Mouse (Mus musculus): ENCODE measurements around the gene Cct6b. TPM values are rescaled to one million over a fixed set of nuclear protein-coding genes. Genes with fewer than 3 reads are reported as not detected.
"Not testable (repeated sequence)": the region's sequence is repeated elsewhere in the genome, so short reads cannot be mapped to it uniquely, and the experiment has no call there.

The Cct6b gene
- polyA plus RNA-seq, 1 experiment from 2014 or later, result 0.19 TPM

DNA sequence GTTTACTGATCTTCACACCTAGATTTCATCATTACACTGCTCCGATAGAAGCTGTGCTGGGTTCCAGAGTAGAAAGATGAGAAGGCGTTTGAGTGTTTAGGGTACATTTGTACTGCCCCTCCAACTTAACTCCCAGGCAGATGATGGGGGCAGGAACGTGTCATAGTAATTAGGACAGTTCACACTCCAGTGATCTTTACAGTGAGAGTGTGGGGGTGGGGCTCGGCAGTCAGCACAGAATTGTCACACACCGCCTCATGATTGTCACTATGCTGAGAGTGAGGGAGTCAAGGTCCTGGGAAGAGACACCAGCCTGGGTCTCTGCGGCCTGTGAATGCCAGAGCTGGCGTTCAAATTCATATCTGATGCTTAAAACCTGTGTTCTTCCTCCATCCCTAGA is 68.2 kb downstream of the Cct6b start:
- H3K9ac ChIP-seq, result no peak overlapping the region
- H3K4me3 ChIP-seq, result no peak overlapping the region
- no peaks in the 10 kb centered on the region for H3K9me3 ChIP-seq (replicated peaks)
- no peak for ATAC-seq
- H3K27me3 ChIP-seq (replicated peaks), result no peaks in the 10 kb centered on the region
- 56% methylated on average over 7 of the region's 7 CpGs for WGBS (ENCODE audit: insufficient replicate concordance)
- no peak overlapping the region for H3K4me2 ChIP-seq
- H3K4me1 ChIP-seq, result no peaks in the 10 kb centered on the region
- no peak overlapping the region for H3K27ac ChIP-seq
- H3K36me3 ChIP-seq, result no peaks in the 10 kb centered on the region

DNA sequence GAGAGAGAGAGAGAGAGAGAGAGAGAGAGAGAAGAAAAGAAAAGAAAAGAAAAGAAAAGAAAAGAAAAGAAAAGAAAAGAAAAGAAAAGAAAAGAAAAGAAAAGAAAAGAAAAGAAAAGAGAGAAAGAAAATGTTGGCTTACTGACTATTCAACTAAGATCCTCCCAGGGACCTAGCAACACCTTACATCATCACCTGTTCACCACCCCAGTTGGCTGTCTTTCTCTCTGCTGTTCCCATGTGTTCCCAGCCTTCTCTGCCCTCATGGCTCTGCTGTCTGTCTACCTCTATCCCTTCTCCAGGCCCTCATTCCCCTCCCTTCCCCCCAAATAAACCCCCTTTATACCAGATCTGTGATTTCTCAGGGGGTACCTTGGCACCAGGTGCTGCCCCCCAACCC is 69.2 kb downstream of the Cct6b start:
- H3K4me3 ChIP-seq; H3K36me3 ChIP-seq; H3K9ac ChIP-seq; H3K4me2 ChIP-seq; ATAC-seq; H3K9me3 ChIP-seq (replicated peaks); H3K27me3 ChIP-seq (replicated peaks); H3K4me1 ChIP-seq; H3K27ac ChIP-seq: not testable (repeated sequence)

DNA sequence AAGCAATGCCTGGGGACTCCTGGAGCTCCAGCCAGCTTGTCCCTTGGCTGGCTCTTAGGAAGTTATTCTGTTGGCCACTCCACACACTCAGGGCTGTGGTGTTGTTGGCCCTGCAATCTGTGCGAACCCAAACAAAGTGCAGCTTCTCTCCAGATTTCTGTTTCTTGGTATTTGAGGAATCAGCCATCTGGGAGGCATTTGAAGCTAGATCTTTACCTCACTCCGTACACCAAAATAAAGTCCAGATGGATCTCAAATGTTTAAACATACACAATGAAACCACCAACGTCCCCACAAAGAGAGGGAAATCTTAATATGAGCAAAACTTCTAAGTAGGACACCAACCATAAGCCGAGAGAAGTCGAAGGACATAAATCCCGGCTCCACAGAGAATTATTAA is 71.5 kb downstream of the Cct6b start:
- Histone ChIP-seq H3K27me3 (replicated peaks) (no peaks in the 10 kb centered on the region; the same call in 1 of the 2 replicates), H3K9ac (no peak overlapping the region), H3K27ac (no peak overlapping the region), H3K4me1 (no peaks in the 10 kb centered on the region), H3K4me3 (no peak overlapping the region), H3K4me2 (no peak overlapping the region), H3K9me3 (replicated peaks) (no peaks in the 10 kb centered on the region), H3K36me3 (no peaks in the 10 kb centered on the region)
- 64% methylated on average over 6 of the region's 6 CpGs for WGBS (ENCODE audit: insufficient replicate concordance)
- ATAC-seq, result no peak

DNA sequence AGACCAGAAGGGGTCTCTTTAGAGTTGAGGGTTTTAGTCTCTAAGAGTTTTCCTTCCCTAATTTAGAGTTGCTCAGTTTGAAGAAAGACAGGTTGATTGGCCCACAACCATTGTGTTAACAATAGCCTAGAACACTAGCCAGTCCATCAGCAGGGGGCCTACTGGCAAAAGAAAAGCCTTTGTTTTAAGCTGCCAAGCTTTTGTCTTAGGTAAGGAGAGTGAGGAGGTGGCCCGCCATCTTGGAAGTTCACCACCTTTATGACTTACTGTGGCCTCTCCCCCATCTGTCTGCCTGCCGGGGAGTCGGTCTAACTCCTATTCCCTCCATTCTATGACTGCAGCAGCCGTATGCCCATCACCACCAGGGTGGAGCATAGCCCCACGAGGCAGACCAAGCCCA is 73.6 kb downstream of the Cct6b start:
- Histone ChIP-seq H3K27ac (no peak overlapping the region), H3K9ac (no peak overlapping the region), H3K4me2 (no peak overlapping the region), H3K27me3 (replicated peaks) (no peaks in the 10 kb centered on the region; the same call in 1 of the 2 replicates), H3K4me3 (no peak overlapping the region), H3K36me3 (no peaks in the 10 kb centered on the region), H3K9me3 (replicated peaks) (no peaks in the 10 kb centered on the region), H3K4me1 (no peaks in the 10 kb centered on the region)
- no peak for ATAC-seq
- 55% methylated on average over 5 of the region's 5 CpGs for WGBS (ENCODE audit: insufficient replicate concordance)

DNA sequence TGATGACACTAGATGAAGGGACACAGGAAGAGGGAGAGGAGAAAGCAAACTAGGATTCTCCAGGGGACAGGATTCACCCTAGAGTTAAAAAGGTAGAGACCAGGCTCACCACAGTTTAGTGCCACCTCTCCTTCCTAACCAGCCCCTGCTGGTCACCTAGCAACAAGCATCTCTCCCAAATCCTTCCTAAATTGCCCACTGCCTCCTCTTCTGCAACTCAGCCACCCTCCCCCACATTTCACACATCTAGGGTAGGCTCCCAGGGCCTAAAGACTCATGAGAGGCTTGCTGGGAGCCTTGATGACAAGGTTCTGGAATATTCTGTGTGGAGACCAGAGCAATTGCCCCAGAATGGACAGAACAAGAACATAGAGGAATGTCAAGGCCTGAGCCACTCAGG is 76.5 kb downstream of the Cct6b start:
- Histone ChIP-seq H3K9ac (no peak overlapping the region), H3K9me3 (replicated peaks) (no peaks in the 10 kb centered on the region), H3K36me3 (no peaks in the 10 kb centered on the region), H3K4me2 (no peak overlapping the region), H3K27me3 (replicated peaks) (peaks cover under 1% of the 10 kb centered on the region; the same call in 1 of the 2 replicates), H3K4me1 (no peaks in the 10 kb centered on the region), H3K27ac (no peak overlapping the region), H3K4me3 (no peak overlapping the region)
- no peak for ATAC-seq

DNA sequence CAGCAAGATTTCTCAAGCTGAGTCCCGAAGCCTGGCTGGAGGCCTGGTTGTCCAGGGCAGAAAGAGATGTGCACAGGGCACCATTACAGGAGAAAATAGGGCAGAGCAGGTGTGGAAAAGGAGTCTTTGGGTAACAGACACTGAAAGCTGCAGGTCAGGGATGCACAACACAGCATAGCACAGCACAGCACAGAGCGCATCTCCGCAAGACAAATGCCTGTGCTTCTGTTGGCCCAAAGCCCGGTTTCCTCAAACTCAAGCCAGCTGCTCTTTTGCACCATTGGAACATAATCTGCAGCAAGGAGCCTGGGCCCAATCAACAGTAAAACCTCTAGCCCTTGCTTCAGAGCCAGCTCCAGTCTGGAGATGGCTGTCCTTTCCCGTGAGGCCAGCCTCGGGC is 79.4 kb downstream of the Cct6b start:
- whole genome bisulfite sequencing (ENCODE audit: insufficient replicate concordance), result 75% methylated on average over 6 of the region's 6 CpGs
- Histone ChIP-seq H3K9ac (no peak overlapping the region), H3K4me1 (no peaks in the 10 kb centered on the region), H3K27me3 (replicated peaks) (peaks cover 6% of the 10 kb centered on the region; the same call in 1 of the 2 replicates), H3K9me3 (replicated peaks) (no peaks in the 10 kb centered on the region), H3K27ac (no peak overlapping the region), H3K4me2 (no peak overlapping the region), H3K36me3 (no peaks in the 10 kb centered on the region), H3K4me3 (no peak overlapping the region)
- no peak for ATAC-seq

DNA sequence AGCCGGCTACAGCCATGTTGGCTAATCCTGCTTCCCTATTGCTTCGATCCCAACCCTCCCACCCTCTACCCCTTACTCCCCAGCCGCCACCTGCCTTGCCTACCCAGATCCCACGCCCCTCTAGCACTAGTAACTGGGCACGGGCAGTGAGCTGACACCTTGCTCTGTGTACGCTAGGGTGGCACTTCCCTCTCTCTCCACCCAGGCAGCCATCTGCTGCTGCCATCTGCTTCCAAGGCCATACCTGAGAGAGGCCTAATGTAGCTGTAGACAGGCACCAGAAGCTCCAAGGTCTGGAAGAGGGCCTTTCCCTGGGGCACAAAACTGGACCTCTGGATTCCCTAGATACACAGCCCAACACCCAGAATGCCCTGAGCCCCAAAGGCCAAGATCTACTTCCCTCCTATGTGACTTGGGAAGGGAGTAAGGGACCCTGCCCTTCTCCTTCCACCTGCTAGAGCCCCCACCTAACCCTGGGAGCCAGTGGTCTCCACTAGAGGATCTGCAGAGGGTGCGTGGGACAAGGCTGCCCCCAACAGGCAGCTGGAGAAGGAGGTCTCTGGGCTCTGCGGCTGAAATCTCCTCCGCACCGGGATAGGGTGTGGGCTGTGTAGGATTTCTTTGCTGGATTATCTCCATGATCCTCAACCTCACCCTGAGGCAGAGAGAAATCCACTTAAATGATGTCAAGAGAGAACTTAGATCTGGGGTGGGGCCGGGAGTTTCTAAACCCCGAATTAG is 80.2 kb downstream of the Cct6b start:
- H3K27ac ChIP-seq, result no peak overlapping the region
- H3K9ac ChIP-seq, result no peak overlapping the region
- H3K36me3 ChIP-seq, result no peaks in the 10 kb centered on the region
- H3K4me2 ChIP-seq, result no peak overlapping the region
- 42% methylated on average over 12 of the region's 12 CpGs for WGBS (ENCODE audit: insufficient replicate concordance)
- no peaks in the 10 kb centered on the region for H3K9me3 ChIP-seq (replicated peaks)
- H3K27me3 ChIP-seq (replicated peaks), result peaks cover 6% of the 10 kb centered on the region; the same call in 1 of the 2 replicates
- no peak overlapping the region for H3K4me3 ChIP-seq
- no peak for ATAC-seq
- no peaks in the 10 kb centered on the region for H3K4me1 ChIP-seq

DNA sequence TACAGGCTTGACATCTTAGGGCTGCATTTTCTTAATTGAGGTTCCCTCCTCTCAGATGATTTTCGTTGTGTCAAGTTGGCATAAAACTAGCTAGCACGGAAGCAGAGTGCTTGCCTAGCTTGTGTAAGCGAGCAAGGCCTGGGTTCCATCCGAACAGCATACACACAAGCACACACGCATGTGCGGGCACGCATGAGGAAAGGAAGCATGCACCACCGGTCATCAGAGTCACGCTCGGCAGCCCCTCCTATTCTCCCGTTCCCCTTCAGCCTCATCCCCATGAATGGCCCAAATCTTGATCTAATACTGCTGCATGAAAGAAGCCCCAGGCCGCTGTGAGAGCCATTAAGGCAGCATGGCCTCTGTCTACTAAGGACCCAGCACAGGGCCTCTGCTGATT is 85.6 kb downstream of the Cct6b start:
- WGBS (ENCODE audit: insufficient replicate concordance), result 75% methylated on average over 12 of the region's 12 CpGs
- Histone ChIP-seq H3K27me3 (replicated peaks) (0 out of 2 replicates have a peak, but pooled peaks cover 6% of the 10 kb centered on the region), H3K4me1 (no peaks in the 10 kb centered on the region), H3K4me2 (no peak overlapping the region), H3K36me3 (no peaks in the 10 kb centered on the region), H3K27ac (no peak overlapping the region), H3K9me3 (replicated peaks) (no peaks in the 10 kb centered on the region), H3K9ac (no peak overlapping the region), H3K4me3 (no peak overlapping the region)
- no peak for ATAC-seq

Other genes with a start within 250 kb of the Cct6b start
- gene Zfp830, start within 50 bp of the Cct6b start, polyA plus RNA-seq (2016; fragmentation: Nextera tagmentation; extraction: Ambion mirVana), result 24.9 and 26.4 TPM in 2 replicates
- gene Lig3, start 16.8 kb upstream of the Cct6b start, polyA plus RNA-seq (2016; fragmentation: Nextera tagmentation; extraction: Ambion mirVana), result 19.7 and 19.8 TPM in 2 replicates
- 28.1 and 28.8 TPM in 2 replicates for gene Rffl, start 106.9 kb upstream of the Cct6b start, polyA plus RNA-seq (2016; fragmentation: Nextera tagmentation; extraction: Ambion mirVana)
- gene Rad51d, start 126.3 kb upstream of the Cct6b start, polyA plus RNA-seq (2016; fragmentation: Nextera tagmentation; extraction: Ambion mirVana), result 8.6 and 10.0 TPM in 2 replicates
- gene Fndc8, start 127.8 kb upstream of the Cct6b start, polyA plus RNA-seq (2016; fragmentation: Nextera tagmentation; extraction: Ambion mirVana), result 0.08 and 0.19 TPM in 2 replicates
- 30.6 and 30.7 TPM in 2 replicates for gene Nle1, start 144.1 kb upstream of the Cct6b start, polyA plus RNA-seq (2016; fragmentation: Nextera tagmentation; extraction: Ambion mirVana)
- 1.1 and 1.4 TPM in 2 replicates for gene Unc45b, start 146.2 kb upstream of the Cct6b start, polyA plus RNA-seq (2016; fragmentation: Nextera tagmentation; extraction: Ambion mirVana)
- gene Slfn5, start 187.0 kb upstream of the Cct6b start, polyA plus RNA-seq (2016; fragmentation: Nextera tagmentation; extraction: Ambion mirVana), result 0.83 and 0.92 TPM in 2 replicates
- 7.6 and 8.3 TPM in 2 replicates for gene Slfn9, start 227.5 kb upstream of the Cct6b start, polyA plus RNA-seq (2016; fragmentation: Nextera tagmentation; extraction: Ambion mirVana)